Comparison of ENCODE assay signal across 24 mouse cellular contexts in the genomic region with DNA sequence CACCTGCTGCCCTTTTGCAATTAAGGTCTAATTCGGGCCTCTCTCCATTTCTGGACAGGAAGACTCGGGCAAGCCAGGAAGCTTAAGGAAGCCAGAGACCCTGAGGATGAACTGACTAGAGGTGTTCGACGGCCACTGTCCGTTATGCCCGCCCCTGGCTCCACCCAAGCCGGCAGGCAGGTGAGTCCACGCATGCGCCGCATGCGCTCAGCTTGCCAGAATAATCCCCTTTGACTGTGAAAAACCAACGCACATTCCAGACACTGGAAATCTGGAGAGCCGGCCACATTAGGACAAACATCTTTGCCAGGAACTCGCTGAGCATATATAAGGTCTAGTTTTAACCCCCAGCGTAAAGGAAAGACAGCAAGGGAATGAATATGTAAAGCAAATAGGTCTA. TPM values are rescaled to one million over a fixed set of nuclear protein-coding genes. Genes with fewer than 3 reads are reported as not detected.
"Had no signal": no experiment of that assay in that cellular context is flagged by ENCODE, and none has a peak within 500 bp of the region (broad histone marks: within the 10 kb centered on the region; RNA-seq: fewer than 3 reads in every experiment).

No protein-coding gene starts in this region.

- H3K4me3 ChIP-seq: limb, embryonic 15.5 days; liver, embryonic 12.5 days; midbrain, embryonic 10.5 days; myocyte; neural tube, embryonic 12.5 days had no signal

- H3K9ac ChIP-seq: limb, embryonic 15.5 days; liver, embryonic 12.5 days; lung, embryonic 14.5 days; neural tube, embryonic 12.5 days had no signal

- DNase-seq: kidney, postnatal 36 days; layer of hippocampus, adult 9-11 months; lung, embryonic 14.5 days; lung, postnatal 10 days; lung, postnatal 4 days; retina, postnatal 1 day; right cerebral cortex, postnatal 4 days; spleen, adult 18-20 months; thymus, adult 18-20 months; thymus, postnatal 14 days had no signal

- H3K4me2 ChIP-seq: limb, embryonic 15.5 days; liver, embryonic 12.5 days; lung, embryonic 14.5 days; neural tube, embryonic 12.5 days had no signal

- H3K9me3 ChIP-seq: limb, embryonic 15.5 days; liver, embryonic 12.5 days; midbrain, embryonic 10.5 days; neural tube, embryonic 12.5 days had no signal

- H3K27me3 ChIP-seq: limb, embryonic 15.5 days; liver, embryonic 12.5 days; neural tube, embryonic 12.5 days had no signal

- ATAC-seq: liver, embryonic 12.5 days had no signal

- H3K27ac ChIP-seq: kidney, postnatal 0 days; limb, embryonic 15.5 days; liver, embryonic 12.5 days; midbrain, embryonic 10.5 days; neural tube, embryonic 12.5 days had no signal

RNA-seq across cellular contexts. Expression of gene Olfr370, which starts 47.7 kb away (rescaled TPM):
- total RNA-seq: layer of hippocampus, adult 18-20 months; layer of hippocampus, postnatal 36 days; left cerebral cortex, adult 8-10 months; left cerebral cortex, postnatal 25 days; megakaryocyte, adult 5-6 weeks had no signal
- polyA plus RNA-seq: kidney, postnatal 0 days; limb, embryonic 11.5 days; limb, embryonic 15.5 days; liver, embryonic 12.5 days; liver, embryonic 16.5 days; lung, embryonic 14.5 days; midbrain, embryonic 10.5 days; myocyte; neural tube, embryonic 12.5 days; stomach, embryonic 14.5 days had no signal
